Mouse (Mus musculus): ENCODE measurements around the gene Fgfr2.

DNA sequence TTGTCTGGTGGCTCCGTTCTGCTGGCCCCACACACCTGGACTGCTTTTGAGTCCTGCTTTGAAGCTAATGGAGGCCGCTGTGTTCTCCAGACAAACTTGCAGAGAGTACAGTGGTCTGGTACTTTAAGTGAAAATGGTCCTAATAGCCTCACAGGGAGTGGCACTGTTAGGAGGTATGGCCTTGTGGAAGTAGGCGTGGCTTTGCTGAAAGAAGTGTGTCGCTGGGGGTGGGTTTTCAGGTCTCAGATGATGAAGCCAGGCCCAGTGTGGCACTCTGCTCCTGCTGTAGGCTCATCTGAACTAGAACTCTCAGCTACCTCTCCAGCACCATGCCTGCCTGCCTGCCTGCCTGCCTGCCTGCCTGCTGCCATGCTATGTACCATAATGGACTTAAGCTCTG lies 2355.0 kb downstream of the Fgfr2 start:
- no peak for TF ChIP-seq CTCF (conservative IDR thresholded peaks at IDR 0.05; ENCODE audit: low read length)
- TF ChIP-seq POU5F1 (IDR thresholded peaks at IDR 0.05; ENCODE audit: borderline replicate concordance, low read length) = no peak
- TF ChIP-seq NANOG (IDR thresholded peaks at IDR 0.05; ENCODE audit: borderline replicate concordance, low read length) = no peak

Measured in E14TG2a.4 (cell line).